Mouse (Mus musculus) liver, embryonic 14.5 days (tissue): Measurements from ENCODE around the gene Muc3. TPM values are rescaled to one million over a fixed set of nuclear protein-coding genes. Genes with fewer than 3 reads are reported as not detected.
A peak's percentile ranks its signal among the peaks of the same experiment; 100 is the strongest.

Experiments
- ATAC-seq: fragments of 200-750 bp; cut with Nextera tagmentation; 2 replicates; pipeline ENCODE4 v1.8.0; 2017; ENCODE audit warnings: moderate number of reproducible peaks, mild to moderate bottlenecking, moderate library complexity; ENCODE audit not compliant: insufficient read depth
- DNase-seq, 3 experiments: peaks; one replicate each; pipeline ENCODE4 v3.0.0-alpha.2; 2012 to 2013; ENCODE audit warnings: low read depth in 3 of 3, low spot score in 3 of 3
- H3K27ac ChIP-seq: fragments of 300-500 bp; sonication (generic); 2 replicates; pipeline ENCODE4 v1.5.1; 2014; ENCODE audit warnings: moderate library complexity, mild to moderate bottlenecking, control low read depth, inconsistent platforms
- H3K27me3 ChIP-seq: fragments of 300-500 bp; sonication (generic); 2 replicates; pipeline ENCODE4 v1.6.1; 2014; ENCODE audit warnings: mild to moderate bottlenecking, low read length, moderate library complexity; ENCODE audit not compliant: control insufficient read depth, insufficient read depth
- H3K36me3 ChIP-seq: fragments of 300-500 bp; sonication (generic); replicated peaks from 2 replicates; pipeline ENCODE4 v1.6.1; 2014; ENCODE audit warnings: low read depth; ENCODE audit not compliant: control insufficient read depth, insufficient read depth
- H3K4me1 ChIP-seq, 2 experiments: fragments of 200-500 bp in 1 of 2; fragments of 300-500 bp in 1 of 2; sonication (generic) in 1 of 2; replicated peaks; 2 replicates each; pipeline ENCODE4 v1.6.1; 2012 to 2014; ENCODE audit warnings: antibody characterized with exemption in 1 of 2, inconsistent platforms in 1 of 2, low read length in 1 of 2; ENCODE audit not compliant: control insufficient read depth in 2 of 2, insufficient read depth in 2 of 2
- H3K4me2 ChIP-seq: fragments of 300-500 bp; sonication (generic); 2 replicates; pipeline ENCODE4 v1.6.1; 2014; ENCODE audit warnings: low read depth, mild to moderate bottlenecking, control low read depth, moderate library complexity
- H3K4me3 ChIP-seq, 2 experiments: fragments of 200-500 bp in 1 of 2; fragments of 300-500 bp in 1 of 2; sonication (generic) in 1 of 2; 2 replicates each; pipeline ENCODE4 v1.5.1; 2012 to 2014; ENCODE audit warnings: low read depth in 2 of 2, low read length in 2 of 2, mild to moderate bottlenecking in 2 of 2, control low read depth in 1 of 2, inconsistent platforms in 1 of 2, moderate library complexity in 1 of 2; ENCODE audit not compliant: insufficient read depth in 1 of 2
- H3K9ac ChIP-seq: fragments of 300-500 bp; sonication (generic); replicated peaks from 2 replicates; pipeline ENCODE4 v1.6.1; 2014; ENCODE audit warnings: mild to moderate bottlenecking, control low read depth, moderate library complexity
- H3K9me3 ChIP-seq: fragments of 300-500 bp; sonication (generic); 2 replicates; pipeline ENCODE4 v1.6.1; 2016; ENCODE audit warnings: low read length, mixed read lengths; ENCODE audit not compliant: control insufficient read depth
- CTCF ChIP-seq: IDR thresholded peaks from 2 replicates; pipeline ENCODE4 v1.5.1; 2016; ENCODE audit warnings: antibody characterized with exemption, low read depth, control low read depth
- EP300 ChIP-seq: IDR thresholded peaks from 2 replicates; pipeline ENCODE4 v1.6.1; 2016; ENCODE audit warnings: antibody characterized with exemption, low read depth
- WGBS: fragments of 180-500 bp; shearing (Covaris S2); extraction: QIAGEN DNeasy Blood & Tissue Kit; methylation state at CpG from one replicate; pipeline ENCODE4 v1.1.7; 2014; ENCODE audit not compliant: insufficient replicate concordance; 5-methylcytosine and 5-hydroxymethylcytosine counted together
- polyA plus RNA-seq, 2 experiments: library from polyadenylated mRNA; depleted of rRNA in 1 of 2; stranded (reverse) in 1 of 2; unstranded in 1 of 2; fragments of >200 nt; fragmentation: Nextera tagmentation in 1 of 2; extraction: Ambion mirVana in 1 of 2; gene quantifications; 2 replicates each; pipeline versions ENCODE4 v1.2.1 to v1.2.3; 2012 to 2014

Gene Muc3
- polyA plus RNA-seq, 2 experiments, result not detected

DNA sequence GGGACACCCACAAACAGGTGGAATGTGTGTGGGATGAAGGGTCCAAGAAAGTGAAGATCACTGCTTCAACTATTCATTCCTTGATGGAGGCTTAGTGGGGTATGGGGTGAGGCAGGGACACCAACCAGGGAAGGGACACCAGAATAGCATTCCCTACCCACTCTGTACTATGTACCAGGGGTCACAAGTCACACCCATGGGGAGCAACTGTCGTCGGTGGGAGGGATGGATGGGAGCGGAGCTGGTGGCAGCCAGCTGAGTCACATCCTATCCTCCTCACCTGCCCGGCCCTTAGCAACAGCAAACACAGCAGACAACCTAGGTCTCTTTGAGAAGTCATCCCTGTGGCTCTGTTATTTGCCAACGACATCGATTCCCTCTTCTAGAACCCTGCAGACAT, 18.4 kb upstream of the Muc3 start:
- no peak for ATAC-seq

DNA sequence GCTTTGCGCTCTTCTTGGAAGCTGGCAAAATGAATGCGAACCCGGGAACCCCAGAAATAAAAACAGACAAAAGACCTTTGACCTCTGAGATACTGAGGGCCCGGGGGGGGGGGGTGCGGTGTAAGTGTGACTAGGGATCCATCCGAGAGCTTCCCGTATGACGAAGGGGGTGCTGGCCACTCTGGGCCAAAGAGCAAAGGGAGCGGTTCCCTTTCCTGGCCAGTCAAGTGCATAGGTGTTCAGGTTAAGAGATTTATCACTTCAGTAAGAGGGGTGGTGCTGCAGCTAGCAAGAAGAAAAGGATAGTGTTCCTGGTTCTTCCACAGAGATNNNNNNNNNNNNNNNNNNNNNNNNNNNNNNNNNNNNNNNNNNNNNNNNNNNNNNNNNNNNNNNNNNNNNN, 16.9 kb upstream of the Muc3 start:
- H3K27me3 ChIP-seq, result no peaks in the 10 kb centered on the region
- no peak overlapping the region for H3K27ac ChIP-seq
- no peak overlapping the region for H3K9ac ChIP-seq
- no peaks in the 10 kb centered on the region for H3K36me3 ChIP-seq
- TF ChIP-seq CTCF, result no peak
- TF ChIP-seq EP300, result no peak
- H3K4me1 ChIP-seq, result no peaks in the 10 kb centered on the region
- DNase-seq (no peak), ATAC-seq (no peak)
- 62% methylated on average over 9 of the region's 9 CpGs for WGBS
- H3K4me3 ChIP-seq, result no peak overlapping the region
- no peak overlapping the region for H3K4me2 ChIP-seq
- no peaks in the 10 kb centered on the region for H3K9me3 ChIP-seq

More for the DNA sequence above, 18.4 kb upstream of the Muc3 start:
- 40% methylated on average over 6 of the region's 6 CpGs for WGBS
- H3K4me3 ChIP-seq, result no peak overlapping the region
- no peak overlapping the region for H3K4me2 ChIP-seq
- H3K36me3 ChIP-seq, result no peaks in the 10 kb centered on the region
- DNase-seq, result no peak
- H3K4me1 ChIP-seq, result no peaks in the 10 kb centered on the region
- no peak overlapping the region for H3K27ac ChIP-seq
- H3K9me3 ChIP-seq, result no peaks in the 10 kb centered on the region
- TF ChIP-seq CTCF, result no peak
- TF ChIP-seq EP300, result no peak
- H3K9ac ChIP-seq, result no peak overlapping the region
- H3K27me3 ChIP-seq, result no peaks in the 10 kb centered on the region

DNA sequence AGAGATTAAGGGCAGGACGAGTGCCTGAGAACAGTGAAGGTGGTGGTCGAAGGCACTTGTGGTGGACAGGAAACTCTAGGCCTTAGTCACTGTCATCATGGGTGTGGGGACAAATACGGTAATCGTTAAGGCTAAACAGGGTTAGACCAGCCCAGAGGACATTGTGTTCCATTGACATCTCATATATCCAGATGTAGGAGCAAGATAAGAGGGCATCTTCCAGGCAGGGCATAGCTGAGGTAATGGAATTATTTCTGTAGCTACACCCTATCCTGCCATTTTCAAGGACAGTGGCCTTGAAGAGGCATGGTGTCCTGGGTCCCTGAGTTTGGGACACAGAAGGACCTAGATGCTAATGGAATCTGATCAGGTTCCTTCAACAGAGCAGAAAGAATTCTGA, 12.7 kb upstream of the Muc3 start:
- Histone ChIP-seq H3K27me3 (no peaks in the 10 kb centered on the region), H3K27ac (no peak overlapping the region), H3K36me3 (no peaks in the 10 kb centered on the region), H3K9me3 (no peaks in the 10 kb centered on the region), H3K4me3 (no peak overlapping the region), H3K9ac (no peak overlapping the region), H3K4me2 (no peak overlapping the region), H3K4me1 (no peaks in the 10 kb centered on the region)
- 48% methylated on average over 4 of the region's 4 CpGs for WGBS
- TF ChIP-seq EP300, result no peak
- no peak for TF ChIP-seq CTCF
- DNase-seq (no peak), ATAC-seq (no peak)

DNA sequence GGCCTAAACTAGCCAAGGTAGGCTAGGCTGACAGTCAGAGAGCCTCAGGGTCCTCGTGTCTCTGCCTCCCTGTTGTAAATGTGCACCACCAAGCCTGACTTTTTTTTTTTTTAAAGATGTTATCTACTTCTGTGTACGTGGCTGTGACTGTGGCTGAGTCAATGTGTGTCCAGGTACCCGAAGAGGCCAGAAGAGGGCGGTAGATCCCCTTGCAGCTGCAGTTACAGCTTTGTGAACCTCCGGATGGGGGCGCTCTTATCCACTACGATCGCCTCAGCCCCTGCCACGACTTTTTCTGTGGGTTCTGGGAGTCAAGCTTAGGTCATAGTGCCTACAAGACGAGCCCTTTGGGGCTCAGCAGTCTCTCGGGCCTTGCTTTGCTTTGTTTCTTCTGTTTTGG, 10.3 kb upstream of the Muc3 start:
- no peak overlapping the region for H3K4me2 ChIP-seq
- 11% methylated on average over 11 of the region's 11 CpGs for WGBS
- H3K9me3 ChIP-seq, result no peaks in the 10 kb centered on the region
- no peaks in the 10 kb centered on the region for H3K27me3 ChIP-seq
- TF ChIP-seq EP300 (no peak), CTCF (peak; percentile 87)
- no peak overlapping the region for H3K27ac ChIP-seq
- no peak overlapping the region for H3K4me3 ChIP-seq
- no peak overlapping the region for H3K9ac ChIP-seq
- no peaks in the 10 kb centered on the region for H3K4me1 ChIP-seq
- DNase-seq, result peak in 2 of 3 experiments; percentile 17 to 26
- no peaks in the 10 kb centered on the region for H3K36me3 ChIP-seq
- ATAC-seq, result no peak

DNA sequence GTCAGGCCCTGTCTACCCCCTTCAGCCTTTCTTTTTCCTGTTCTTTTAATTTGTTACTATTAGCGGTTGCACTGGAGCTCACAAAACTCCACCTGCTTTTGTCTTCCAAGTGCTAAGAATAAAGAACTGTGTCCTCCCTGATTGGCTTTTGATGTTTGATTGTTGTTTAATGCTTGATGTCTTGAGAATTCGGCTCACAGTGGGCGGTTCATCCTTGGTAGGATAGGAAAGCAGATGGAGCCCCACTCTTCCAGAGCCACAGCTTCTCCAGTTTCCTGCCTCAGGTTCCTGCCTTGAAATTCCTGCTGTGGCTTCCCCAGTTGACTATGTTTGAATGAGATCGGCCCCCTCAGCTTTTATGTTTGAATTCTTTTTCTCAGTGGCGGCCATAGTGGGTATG, 4.2 kb upstream of the Muc3 start:
- Histone ChIP-seq H3K27me3 (no peaks in the 10 kb centered on the region), H3K27ac (no peak overlapping the region), H3K4me3 (no peak overlapping the region), H3K9ac (no peak overlapping the region), H3K4me1 (no peaks in the 10 kb centered on the region), H3K9me3 (peaks cover 25% of the 10 kb centered on the region), H3K4me2 (no peak overlapping the region), H3K36me3 (no peaks in the 10 kb centered on the region)
- no peak for DNase-seq
- ATAC-seq, result no peak
- 76% methylated on average over 5 of the region's 5 CpGs for WGBS
- TF ChIP-seq EP300 (no peak), CTCF (no peak)
